Comparison of ENCODE assay signal across 27 mouse cellular contexts in genomic region chr5:140406666-140407065, GRCm38 (mm10). TPM values are rescaled to one million over a fixed set of nuclear protein-coding genes. Genes with fewer than 3 reads are reported as not detected.
"Had no signal": no experiment of that assay in that cellular context is flagged by ENCODE, and none has a peak within 500 bp of the region (broad histone marks: within the 10 kb centered on the region; RNA-seq: fewer than 3 reads in every experiment).

No protein-coding gene starts in this region.

- H3K27me3 ChIP-seq: limb, embryonic 15.5 days; midbrain, embryonic 13.5 days; neural tube, embryonic 13.5 days had no signal

- ATAC-seq: intestine, embryonic 16.5 days; liver, postnatal 0 days; lung, postnatal 0 days; midbrain, embryonic 13.5 days; midbrain, embryonic 16.5 days had no signal

- H3K27ac ChIP-seq: limb, embryonic 15.5 days; liver, embryonic 14.5 days; midbrain, embryonic 10.5 days; midbrain, embryonic 13.5 days; neural tube, embryonic 13.5 days had no signal

- H3K9ac ChIP-seq: limb, embryonic 15.5 days; liver, embryonic 14.5 days; liver, postnatal 0 days; lung, embryonic 14.5 days; midbrain, embryonic 13.5 days; neural tube, embryonic 13.5 days had no signal

- H3K4me1 ChIP-seq: limb, embryonic 15.5 days; midbrain, embryonic 10.5 days; midbrain, embryonic 13.5 days; neural tube, embryonic 13.5 days had no signal

- H3K36me3 ChIP-seq: limb, embryonic 15.5 days; midbrain, embryonic 10.5 days; midbrain, embryonic 13.5 days; neural tube, embryonic 13.5 days had no signal

- DNase-seq: kidney, adult 18-20 months; kidney, postnatal 4 days; liver, postnatal 0 days; lung, embryonic 14.5 days; retina, postnatal 1 day; thymus, adult 18-20 months; thymus, postnatal 36 days had no signal

- H3K4me3 ChIP-seq: limb, embryonic 15.5 days; megakaryocyte, embryonic 14.5 days; midbrain, embryonic 10.5 days; midbrain, embryonic 13.5 days; myocyte; neural tube, embryonic 13.5 days had no signal

- H3K4me2 ChIP-seq: limb, embryonic 15.5 days; liver, embryonic 11.5 days; lung, embryonic 14.5 days; midbrain, embryonic 13.5 days; neural tube, embryonic 13.5 days had no signal

- H3K9me3 ChIP-seq: limb, embryonic 15.5 days; midbrain, embryonic 10.5 days; neural tube, embryonic 13.5 days had no signal

RNA-seq across cellular contexts. Expression of gene Gm4869, which starts 38.8 kb away (rescaled TPM):
- total RNA-seq: layer of hippocampus, adult 18-20 months; layer of hippocampus, postnatal 14 days; left cerebral cortex, adult 18-20 months; left cerebral cortex, postnatal 25 days; monocyte, adult 5-6 weeks had no signal
- polyA plus RNA-seq: intestine, embryonic 16.5 days; kidney, embryonic 16.5 days; limb, embryonic 11.5 days; limb, embryonic 15.5 days; liver, embryonic 11.5 days; liver, postnatal 0 days; lung, embryonic 14.5 days; lung, postnatal 0 days; midbrain, embryonic 10.5 days; midbrain, embryonic 13.5 days; midbrain, embryonic 16.5 days; neural tube, embryonic 13.5 days; small intestine, adult 2 months; stomach, embryonic 16.5 days had no signal
